Mouse (Mus musculus) intestine, embryonic 14.5 days (tissue): ENCODE data around the gene Zyg11a. TPM values are rescaled to one million over a fixed set of nuclear protein-coding genes. Genes with fewer than 3 reads are reported as not detected.

ENCODE experiments used
- polyA plus RNA-seq: library from polyadenylated mRNA; unstranded; fragments of >200 nt; fragmentation: Nextera tagmentation; extraction: Ambion mirVana; gene quantifications from 2 replicates; pipeline ENCODE4 v1.2.1, GENCODE M21; 2014

The Zyg11a gene
- polyA plus RNA-seq, 1 experiment from 2014 or later: 0.12 TPM

Other genes starting within 250 kb of the Zyg11a start
- gene Slc1a7, start 249.7 kb downstream of the Zyg11a start, polyA plus RNA-seq: 0.16 and 0.30 TPM in 2 replicates
- 1.2 and 2.4 TPM in 2 replicates for gene Podn, start 121.6 kb downstream of the Zyg11a start, polyA plus RNA-seq
- 217 and 227 TPM in 2 replicates for gene Scp2, start 73.0 kb downstream of the Zyg11a start, polyA plus RNA-seq
- gene Echdc2, start 52.6 kb downstream of the Zyg11a start, polyA plus RNA-seq: 40.2 and 44.0 TPM in 2 replicates
- gene Zyg11b, start 83.0 kb upstream of the Zyg11a start, polyA plus RNA-seq: 14.1 and 15.9 TPM in 2 replicates
- 58.3 and 63.4 TPM in 2 replicates for gene Coa7, start 110.1 kb upstream of the Zyg11a start, polyA plus RNA-seq
- 1.7 and 3.4 TPM in 2 replicates for gene Shisal2a, start 165.3 kb upstream of the Zyg11a start, polyA plus RNA-seq
- 40.0 and 46.4 TPM in 2 replicates for gene Gpx7, start 188.9 kb upstream of the Zyg11a start, polyA plus RNA-seq
- 54.7 and 67.5 TPM in 2 replicates for gene Tut4, start 241.4 kb upstream of the Zyg11a start, polyA plus RNA-seq